Mouse (Mus musculus): ENCODE measurements around the gene Gk2. TPM values are rescaled to one million over a fixed set of nuclear protein-coding genes. Genes with fewer than 3 reads are reported as not detected.

Gene Gk2
- total and polyA plus RNA-seq, 2 experiments, result not detected

DNA sequence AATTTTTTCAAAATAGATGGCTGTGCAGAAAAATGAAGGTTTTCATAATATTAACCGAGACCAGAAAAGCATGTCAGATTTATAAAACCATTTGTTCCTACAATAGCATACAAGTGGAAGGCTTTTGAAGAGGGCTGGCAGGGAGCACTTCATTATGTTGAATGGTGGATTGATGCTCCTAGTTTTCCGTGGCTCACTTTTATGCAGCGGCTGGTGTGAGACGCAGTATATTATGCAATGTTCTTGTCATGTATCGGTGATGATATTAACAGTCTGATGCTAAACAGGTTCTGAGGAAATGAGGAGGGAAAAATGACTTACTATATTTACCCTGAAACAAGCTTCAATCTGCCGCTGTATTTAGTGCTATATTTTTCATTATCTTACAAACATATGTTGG lies 46.6 kb downstream of the Gk2 start:
- TF ChIP-seq CTCF (IDR thresholded peaks at IDR 0.05; ENCODE audit: low read depth, low read length) (no peak), POLR2A (IDR thresholded peaks at IDR 0.05; ENCODE audit: extremely low read depth, insufficient read depth, low read length) (no peak)
- H3K36me3 ChIP-seq (ENCODE audit: control insufficient read depth, insufficient read depth, low read length), result no peaks in the 10 kb centered on the region
- 90% methylated on average over 6 of the region's 6 CpGs for WGBS

GRCm38 (mm10) chr5:97409234-97409704 lies 47.6 kb downstream of the Gk2 start:
- H3K4me1 ChIP-seq (ENCODE audit: control insufficient read depth, insufficient read depth, low read length), result no peaks in the 10 kb centered on the region
- TF ChIP-seq POLR2A (IDR thresholded peaks at IDR 0.05; ENCODE audit: extremely low read depth, insufficient read depth, low read length) (no peak), CTCF (IDR thresholded peaks at IDR 0.05; ENCODE audit: low read depth, low read length) (no peak)
- no peaks in the 10 kb centered on the region for H3K27me3 ChIP-seq (ENCODE audit: control insufficient read depth, insufficient read depth, low read length)
- H3K4me3 ChIP-seq (ENCODE audit: insufficient read depth, low read depth, low read length), result no peak overlapping the region
- no peaks in the 10 kb centered on the region for H3K36me3 ChIP-seq (ENCODE audit: control insufficient read depth, insufficient read depth, low read length)
- no peak for DNase-seq (ENCODE audit: extremely low read depth, low read depth, low spot score)
- H3K79me2 ChIP-seq (ENCODE audit: control insufficient read depth, insufficient read depth, low read length), result no peaks in the 10 kb centered on the region
- H3K27ac ChIP-seq (replicated peaks; ENCODE audit: insufficient read depth, low read depth, low read length), result no peak overlapping the region
- no peak overlapping the region for H3K9ac ChIP-seq (ENCODE audit: low read depth, low read length)
- WGBS, result 74% methylated on average over 4 of the region's 4 CpGs

More for the DNA sequence above, 46.6 kb downstream of the Gk2 start:
- Histone ChIP-seq H3K27me3 (ENCODE audit: control insufficient read depth, insufficient read depth, low read length) (no peaks in the 10 kb centered on the region), H3K4me3 (ENCODE audit: insufficient read depth, low read depth, low read length) (no peak overlapping the region), H3K79me2 (ENCODE audit: control insufficient read depth, insufficient read depth, low read length) (no peaks in the 10 kb centered on the region), H3K4me1 (ENCODE audit: control insufficient read depth, insufficient read depth, low read length) (no peaks in the 10 kb centered on the region), H3K27ac (replicated peaks; ENCODE audit: insufficient read depth, low read depth, low read length) (no peak overlapping the region), H3K9ac (ENCODE audit: low read depth, low read length) (no peak overlapping the region)
- DNase-seq (ENCODE audit: extremely low read depth, low read depth, low spot score), result no peak

Other genes with a start within 250 kb of the Gk2 start
- not detected in 2 replicates for gene Naa11, start 64.6 kb downstream of the Gk2 start, total RNA-seq (2014; rRNA removed)
- not detected in 2 replicates for gene Naa11, start 64.6 kb downstream of the Gk2 start, polyA plus RNA-seq (2012; rRNA removed)

Data from liver, adult 2 months (tissue).